Mouse (Mus musculus) embryonic facial prominence, embryonic 15.5 days (tissue): ENCODE data around the gene Anapc4. TPM values are rescaled to one million over a fixed set of nuclear protein-coding genes. Genes with fewer than 3 reads are reported as not detected.

ENCODE experiments used
- ATAC-seq: fragments of 200-750 bp; cut with Nextera tagmentation; 2 replicates; pipeline ENCODE4 v1.8.0; 2017; ENCODE audit warnings: low read depth, moderate TSS enrichment; ENCODE audit not compliant: insufficient number of reproducible peaks, low FRiP score, low TSS enrichment
- H3K27ac ChIP-seq: fragments of 300-500 bp; sonication (generic); replicated peaks from 2 replicates; pipeline ENCODE4 v1.5.1; 2015; ENCODE audit warnings: mild to moderate bottlenecking, inconsistent platforms
- H3K27me3 ChIP-seq: fragments of 300-500 bp; sonication (generic); 2 replicates; pipeline ENCODE4 v1.6.1; 2015; ENCODE audit warnings: inconsistent platforms
- H3K36me3 ChIP-seq: fragments of 300-500 bp; sonication (generic); 2 replicates; pipeline ENCODE4 v1.6.1; 2015; ENCODE audit warnings: mild to moderate bottlenecking, inconsistent platforms
- H3K4me1 ChIP-seq: fragments of 300-500 bp; sonication (generic); 2 replicates; pipeline ENCODE4 v1.6.1; 2015; ENCODE audit warnings: inconsistent platforms
- H3K4me2 ChIP-seq: fragments of 300-500 bp; sonication (generic); replicated peaks from 2 replicates; pipeline ENCODE4 v1.6.1; 2015; ENCODE audit warnings: mild to moderate bottlenecking, inconsistent platforms
- H3K4me3 ChIP-seq: fragments of 300-500 bp; sonication (generic); replicated peaks from 2 replicates; pipeline ENCODE4 v1.5.1; 2015; ENCODE audit warnings: mild to moderate bottlenecking, inconsistent platforms
- H3K9ac ChIP-seq: fragments of 300-500 bp; sonication (generic); 2 replicates; pipeline ENCODE4 v1.6.1; 2015; ENCODE audit warnings: inconsistent platforms
- H3K9me3 ChIP-seq: fragments of 300-500 bp; sonication (generic); replicated peaks from 2 replicates; pipeline ENCODE4 v1.6.1; 2016; ENCODE audit warnings: inconsistent platforms
- WGBS: fragments of 180-500 bp; shearing (Covaris S2); methylation state at CpG from one replicate; pipeline ENCODE4 v1.1.7; 2015; 5-methylcytosine and 5-hydroxymethylcytosine counted together
- polyA plus RNA-seq: library from polyadenylated mRNA; unstranded; fragments of >200 nt; fragmentation: Nextera tagmentation; extraction: Ambion mirVana; gene quantifications from 2 replicates; pipeline ENCODE4 v1.2.1, GENCODE M21; 2015

The Anapc4 gene
- polyA plus RNA-seq, 1 experiment from 2014 or later, result 96.0 TPM

- no peak overlapping the region for H3K9ac ChIP-seq
- no peaks in the 10 kb centered on the region for H3K9me3 ChIP-seq
- H3K4me2 ChIP-seq, result no peak overlapping the region
- H3K4me1 ChIP-seq, result no peaks in the 10 kb centered on the region
- no peaks in the 10 kb centered on the region for H3K27me3 ChIP-seq
- ATAC-seq, result no peak
- no peak overlapping the region for H3K4me3 ChIP-seq
- H3K36me3 ChIP-seq, result peaks cover 47% of the 10 kb centered on the region
- no peak overlapping the region for H3K27ac ChIP-seq
- 76% methylated on average over 12 of the region's 12 CpGs for WGBS
These were observed 35.3 kb downstream of the Anapc4 start for GRCm38 (mm10) chr5:52868918-52869703.

- H3K9me3 ChIP-seq, result no peaks in the 10 kb centered on the region
- H3K27me3 ChIP-seq, result no peaks in the 10 kb centered on the region
- H3K27ac ChIP-seq, result no peak overlapping the region
- no peak overlapping the region for H3K4me2 ChIP-seq
- 23% methylated on average over 1 of the region's 1 CpGs for WGBS
- H3K4me1 ChIP-seq, result no peaks in the 10 kb centered on the region
- no peak for ATAC-seq
- no peak overlapping the region for H3K9ac ChIP-seq
- H3K36me3 ChIP-seq, result peaks cover 26% of the 10 kb centered on the region
- H3K4me3 ChIP-seq, result no peak overlapping the region
These were observed 37.6 kb downstream of the Anapc4 start for GRCm38 (mm10) chr5:52871461-52871860.

GRCm38 (mm10) chr5:52871986-52872385 lies 38.2 kb downstream of the Anapc4 start:
- Histone ChIP-seq H3K27me3 (no peaks in the 10 kb centered on the region), H3K9me3 (no peaks in the 10 kb centered on the region), H3K36me3 (peaks cover 22% of the 10 kb centered on the region), H3K4me1 (no peaks in the 10 kb centered on the region), H3K9ac (no peak overlapping the region), H3K4me2 (no peak overlapping the region), H3K27ac (no peak overlapping the region), H3K4me3 (no peak overlapping the region)
- ATAC-seq, result no peak
- WGBS, result 95% methylated on average over 13 of the region's 13 CpGs

- H3K4me2 ChIP-seq, result no peak overlapping the region; the same call in 1 of the 2 replicates
- no peak for ATAC-seq
- H3K27me3 ChIP-seq, result no peaks in the 10 kb centered on the region; the same call in 1 of the 2 replicates
- H3K9me3 ChIP-seq, result no peaks in the 10 kb centered on the region
- H3K9ac ChIP-seq, result no peak overlapping the region
- WGBS, result 3% methylated on average over 8 of the region's 14 CpGs
- H3K4me1 ChIP-seq, result no peaks in the 10 kb centered on the region
- H3K27ac ChIP-seq, result no peak overlapping the region
- H3K36me3 ChIP-seq, result no peaks in the 10 kb centered on the region
- H3K4me3 ChIP-seq, result no peak overlapping the region
These were observed 45.0 kb downstream of the Anapc4 start for GRCm38 (mm10) chr5:52878847-52879246.

GRCm38 (mm10) chr5:52879926-52880325 lies 46.1 kb downstream of the Anapc4 start:
- no peak for ATAC-seq
- Histone ChIP-seq H3K4me1 (no peaks in the 10 kb centered on the region), H3K27me3 (no peaks in the 10 kb centered on the region; the same call in 1 of the 2 replicates), H3K9me3 (no peaks in the 10 kb centered on the region), H3K4me2 (no peak overlapping the region), H3K9ac (no peak overlapping the region), H3K27ac (no peak overlapping the region), H3K36me3 (no peaks in the 10 kb centered on the region), H3K4me3 (no peak overlapping the region)
- 90% methylated on average over 6 of the region's 6 CpGs for whole genome bisulfite sequencing

GRCm38 (mm10) chr5:52882446-52882845 lies 48.6 kb downstream of the Anapc4 start:
- Histone ChIP-seq H3K27me3 (no peaks in the 10 kb centered on the region; the same call in 1 of the 2 replicates), H3K9me3 (no peaks in the 10 kb centered on the region), H3K36me3 (no peaks in the 10 kb centered on the region), H3K4me1 (no peaks in the 10 kb centered on the region), H3K9ac (no peak overlapping the region; the same call in 1 of the 2 replicates), H3K27ac (no peak overlapping the region), H3K4me3 (no peak overlapping the region), H3K4me2 (no peak overlapping the region)
- no peak for ATAC-seq
- 45% methylated on average over 2 of the region's 2 CpGs for WGBS

GRCm38 (mm10) chr5:52887085-52887484 lies 53.3 kb downstream of the Anapc4 start:
- no peak overlapping the region for H3K4me2 ChIP-seq
- no peak overlapping the region for H3K4me3 ChIP-seq
- H3K36me3 ChIP-seq, result no peaks in the 10 kb centered on the region
- ATAC-seq, result no peak
- WGBS, result 48% methylated on average over 12 of the region's 12 CpGs
- no peak overlapping the region for H3K27ac ChIP-seq
- no peaks in the 10 kb centered on the region for H3K4me1 ChIP-seq
- H3K9ac ChIP-seq, result no peak overlapping the region
- no peaks in the 10 kb centered on the region for H3K9me3 ChIP-seq
- no peaks in the 10 kb centered on the region for H3K27me3 ChIP-seq

GRCm38 (mm10) chr5:52889919-52890318 lies 56.1 kb downstream of the Anapc4 start:
- H3K27ac ChIP-seq, result no peak overlapping the region
- no peaks in the 10 kb centered on the region for H3K4me1 ChIP-seq
- H3K9me3 ChIP-seq, result no peaks in the 10 kb centered on the region
- no peaks in the 10 kb centered on the region for H3K27me3 ChIP-seq
- no peak overlapping the region for H3K4me2 ChIP-seq
- H3K4me3 ChIP-seq, result no peak overlapping the region
- H3K9ac ChIP-seq, result no peak overlapping the region
- ATAC-seq, result no peak
- H3K36me3 ChIP-seq, result no peaks in the 10 kb centered on the region
- 69% methylated on average over 7 of the region's 7 CpGs for WGBS

GRCm38 (mm10) chr5:52891949-52892835 lies 58.4 kb downstream of the Anapc4 start:
- no peak for ATAC-seq
- no peaks in the 10 kb centered on the region for H3K9me3 ChIP-seq
- 58% methylated on average over 12 of the region's 12 CpGs for WGBS
- H3K36me3 ChIP-seq, result no peaks in the 10 kb centered on the region
- H3K4me3 ChIP-seq, result no peak overlapping the region
- H3K27me3 ChIP-seq, result no peaks in the 10 kb centered on the region
- no peak overlapping the region for H3K9ac ChIP-seq
- H3K4me2 ChIP-seq, result no peak overlapping the region
- H3K27ac ChIP-seq, result no peak overlapping the region
- H3K4me1 ChIP-seq, result no peaks in the 10 kb centered on the region

GRCm38 (mm10) chr5:52893938-52894337 lies 60.1 kb downstream of the Anapc4 start:
- Histone ChIP-seq H3K27ac (no peak overlapping the region), H3K4me3 (no peak overlapping the region), H3K9me3 (no peaks in the 10 kb centered on the region), H3K27me3 (no peaks in the 10 kb centered on the region), H3K4me1 (no peaks in the 10 kb centered on the region), H3K9ac (no peak overlapping the region), H3K36me3 (no peaks in the 10 kb centered on the region), H3K4me2 (no peak overlapping the region)
- 84% methylated on average over 5 of the region's 5 CpGs for WGBS
- ATAC-seq, result no peak

- Histone ChIP-seq H3K4me1 (peaks cover 3% of the 10 kb centered on the region; the same call in 1 of the 2 replicates), H3K27ac (no peak overlapping the region), H3K27me3 (no peaks in the 10 kb centered on the region), H3K9ac (no peak overlapping the region), H3K36me3 (no peaks in the 10 kb centered on the region), H3K4me3 (no peak overlapping the region), H3K9me3 (no peaks in the 10 kb centered on the region), H3K4me2 (no peak overlapping the region)
- ATAC-seq, result no peak
- 33% methylated on average over 4 of the region's 4 CpGs for WGBS
These were observed 70.4 kb downstream of the Anapc4 start for GRCm38 (mm10) chr5:52904246-52904645.
